Mouse (Mus musculus): ENCODE measurements at regions not wholly inside any gene's neighbourhood (a gene's known extent, or its start where the extent isn't known, plus 50 kb on each side); places are given as distances from the start of the nearest gene placed in this dataset.
"Not testable (repeated sequence)": the region's sequence is repeated elsewhere in the genome, so short reads cannot be mapped to it uniquely, and the experiment has no call there.

- 78% methylated on average over 2 of the region's 2 CpGs for WGBS
- DNase-seq (ENCODE audit: low read depth, low spot score), result not testable (repeated sequence)
Observed at GRCm38 (mm10) chr10:22556401-22556800, 88.4 kb upstream of the Slc2a12 start.

GRCm38 (mm10) chr10:22569250-22570010 lies 75.4 kb upstream of the Slc2a12 start:
- DNase-seq (ENCODE audit: low read depth, low spot score), result not testable (repeated sequence)
- WGBS, result 66% methylated on average over 16 of the region's 16 CpGs

- 78% methylated on average over 4 of the region's 4 CpGs for WGBS
- DNase-seq (ENCODE audit: low read depth, low spot score), result not testable (repeated sequence)
Observed at GRCm38 (mm10) chr10:22574048-22574447, 70.8 kb upstream of the Slc2a12 start.

GRCm38 (mm10) chr10:22579426-22579825 lies 65.4 kb upstream of the Slc2a12 start:
- 20% methylated on average over 3 of the region's 3 CpGs for WGBS
- peak; percentile 10 for DNase-seq (ENCODE audit: low read depth, low spot score)

- DNase-seq (ENCODE audit: low read depth, low spot score), result not testable (repeated sequence)
- 86% methylated on average over 9 of the region's 9 CpGs for WGBS
Observed at GRCm38 (mm10) chr10:22581300-22581699, 63.5 kb upstream of the Slc2a12 start.

GRCm38 (mm10) chr10:22583306-22583705 lies 61.5 kb upstream of the Slc2a12 start:
- WGBS, result 82% methylated on average over 2 of the region's 2 CpGs
- not testable (repeated sequence) for DNase-seq (ENCODE audit: low read depth, low spot score)

- WGBS, result 84% methylated on average over 1 of the region's 1 CpGs
- not testable (repeated sequence) for DNase-seq (ENCODE audit: low read depth, low spot score)
Observed at GRCm38 (mm10) chr10:22588587-22588986, 56.2 kb upstream of the Slc2a12 start.

GRCm38 (mm10) chr10:22591664-22592063 lies 53.1 kb upstream of the Slc2a12 start:
- not testable (repeated sequence) for DNase-seq (ENCODE audit: low read depth, low spot score)
- WGBS, result 50% methylated on average over 4 of the region's 4 CpGs

GRCm38 (mm10) chr10:22592189-22592603 lies 52.6 kb upstream of the Slc2a12 start:
- not testable (repeated sequence) for DNase-seq (ENCODE audit: low read depth, low spot score)
- WGBS, result 57% methylated on average over 4 of the region's 4 CpGs

GRCm38 (mm10) chr10:22592752-22593151 lies 52.1 kb upstream of the Slc2a12 start:
- not testable (repeated sequence) for DNase-seq (ENCODE audit: low read depth, low spot score)
- 84% methylated on average over 6 of the region's 6 CpGs for WGBS

Measured in large intestine, adult 2 months (tissue).